Mouse (Mus musculus): Measurements from ENCODE around the gene Pp2d1. TPM values are rescaled to one million over a fixed set of nuclear protein-coding genes. Genes with fewer than 3 reads are reported as not detected.

Gene Pp2d1
- polyA plus RNA-seq, 1 experiment from 2014 or later: 0.18 TPM

DNA sequence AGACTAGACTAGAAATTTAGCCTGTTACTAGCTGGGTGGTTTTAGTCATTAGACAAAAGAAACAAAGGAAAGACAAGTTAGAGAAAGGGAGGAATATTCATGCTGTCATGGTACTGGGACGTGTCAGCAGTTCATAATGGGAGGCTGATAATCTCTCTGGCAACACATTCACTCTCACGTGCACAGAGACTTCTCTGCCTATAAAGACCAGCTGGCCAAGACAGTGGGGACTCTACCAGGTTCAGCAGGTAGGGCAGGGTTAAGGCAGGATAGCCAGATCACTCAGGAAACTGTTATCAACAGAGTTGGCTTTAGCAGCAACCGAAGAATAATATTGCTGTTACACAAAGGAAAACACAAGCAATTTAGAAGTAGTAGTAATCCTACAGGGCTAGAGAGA is 18.2 kb upstream of the Pp2d1 start:
- no peak overlapping the region for H3K27ac ChIP-seq
- no peaks in the 10 kb centered on the region for H3K9me3 ChIP-seq
- no peak overlapping the region for H3K4me3 ChIP-seq
- no peak for DNase-seq (ENCODE audit: low spot score)
- no peaks in the 10 kb centered on the region for H3K36me3 ChIP-seq
- no peaks in the 10 kb centered on the region for H3K27me3 ChIP-seq (ENCODE audit: insufficient read depth, poor library complexity, severe bottlenecking)
- 56% methylated on average over 3 of the region's 3 CpGs for WGBS
- no peaks in the 10 kb centered on the region for H3K4me1 ChIP-seq (replicated peaks)

DNA sequence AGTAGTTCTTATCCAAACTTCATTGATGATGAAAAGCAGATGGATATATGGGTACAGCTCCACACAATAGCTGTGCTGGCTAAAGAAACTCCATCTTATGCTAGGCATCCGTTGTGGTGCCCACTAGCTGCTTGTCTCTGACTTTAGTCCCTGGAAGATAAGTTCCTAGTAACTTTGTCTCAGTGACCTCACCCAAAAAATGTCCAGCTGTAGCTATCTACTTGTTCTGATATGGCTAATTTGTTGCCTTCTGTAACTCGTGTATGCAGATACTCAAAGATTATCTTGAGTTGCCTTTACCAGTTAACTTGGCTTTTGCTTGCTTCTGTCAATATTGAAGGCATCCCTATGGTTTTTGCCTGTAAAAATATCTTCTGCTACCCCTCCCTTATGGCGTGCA is 15.6 kb upstream of the Pp2d1 start:
- WGBS: 84% methylated on average over 3 of the region's 3 CpGs
- Histone ChIP-seq H3K36me3 (no peaks in the 10 kb centered on the region), H3K9me3 (peaks cover 4% of the 10 kb centered on the region; the same call in 1 of the 2 replicates), H3K4me3 (no peak overlapping the region), H3K4me1 (replicated peaks) (peaks cover 11% of the 10 kb centered on the region), H3K27me3 (ENCODE audit: insufficient read depth, poor library complexity, severe bottlenecking) (no peaks in the 10 kb centered on the region), H3K27ac (no peak overlapping the region)
- DNase-seq (ENCODE audit: low spot score): no peak

DNA sequence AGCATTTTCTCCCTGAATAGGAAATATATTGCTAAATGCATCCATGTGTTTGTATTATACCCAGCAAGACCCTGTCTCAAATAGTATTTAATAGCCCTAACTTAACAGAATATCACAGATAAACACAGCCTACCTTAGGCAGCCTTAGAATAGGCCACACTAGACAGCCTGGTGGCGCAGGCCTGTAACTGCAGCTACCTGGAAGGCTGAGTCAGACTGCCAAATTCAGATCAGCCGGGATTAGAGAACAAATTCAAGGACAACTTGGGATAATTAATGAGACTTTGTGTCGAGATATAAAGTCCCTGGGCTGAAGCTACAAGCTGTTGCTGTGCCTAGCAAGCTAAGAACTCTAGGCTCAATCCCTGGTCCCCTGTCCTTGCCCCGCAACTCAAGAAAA is 14.8 kb upstream of the Pp2d1 start:
- no peak for DNase-seq (ENCODE audit: low spot score)

DNA sequence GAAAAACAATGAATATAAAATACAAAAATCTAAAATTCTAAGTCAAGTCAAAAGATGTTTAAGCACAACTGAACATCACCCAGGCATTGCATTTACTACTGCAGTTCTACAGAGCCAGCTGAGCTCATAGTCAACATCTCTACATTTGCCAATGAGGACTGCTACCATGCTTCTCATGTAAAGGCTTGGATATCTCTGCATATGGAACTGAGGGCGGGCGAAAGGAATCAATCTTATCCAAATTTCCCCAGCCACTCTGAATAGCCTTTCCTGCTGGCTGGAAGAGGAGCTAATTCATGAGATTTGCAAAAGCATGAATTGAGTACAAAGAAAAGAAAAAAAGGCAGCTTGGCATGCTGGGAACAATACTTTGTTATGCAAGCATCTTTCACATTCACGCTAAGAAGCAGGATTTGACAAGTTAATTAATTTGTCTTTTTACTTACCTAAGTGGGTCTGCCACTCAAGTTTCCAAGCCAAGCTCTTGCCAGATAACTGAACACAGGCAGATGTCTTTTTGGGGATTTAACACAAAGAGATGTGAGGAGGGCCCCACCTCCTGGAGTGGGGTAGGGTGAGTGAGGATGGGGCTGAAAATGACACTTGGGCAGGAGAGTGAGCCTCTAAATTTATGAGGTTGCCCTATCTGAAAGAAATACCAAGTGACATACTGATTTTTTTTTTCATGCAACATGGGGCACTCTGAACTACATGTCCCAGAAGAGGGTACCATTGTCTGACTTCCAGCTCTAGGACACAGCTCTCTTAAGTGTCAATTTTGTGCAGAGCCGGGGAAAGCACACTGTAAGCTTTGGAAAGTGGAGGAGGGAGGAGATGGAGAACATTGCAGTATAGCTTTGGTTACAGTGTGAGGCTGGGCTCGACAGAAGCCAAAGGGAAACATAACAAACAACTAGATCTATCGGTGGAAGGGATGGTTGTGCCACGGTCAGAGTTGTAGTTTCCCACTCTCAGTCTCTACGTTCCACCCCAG is 12.4 kb upstream of the Pp2d1 start:
- Histone ChIP-seq H3K9me3 (peaks cover 6% of the 10 kb centered on the region; the same call in 1 of the 2 replicates), H3K36me3 (no peaks in the 10 kb centered on the region)

More for the DNA sequence above, 14.8 kb upstream of the Pp2d1 start:
- H3K27me3 ChIP-seq (ENCODE audit: insufficient read depth, poor library complexity, severe bottlenecking): no peaks in the 10 kb centered on the region
- H3K4me1 ChIP-seq (replicated peaks): peaks cover 11% of the 10 kb centered on the region
- H3K27ac ChIP-seq: no peak overlapping the region
- 78% methylated on average over 4 of the region's 4 CpGs for WGBS
- H3K36me3 ChIP-seq: no peaks in the 10 kb centered on the region
- H3K9me3 ChIP-seq: peaks cover 6% of the 10 kb centered on the region; the same call in 1 of the 2 replicates
- no peak overlapping the region for H3K4me3 ChIP-seq

DNA sequence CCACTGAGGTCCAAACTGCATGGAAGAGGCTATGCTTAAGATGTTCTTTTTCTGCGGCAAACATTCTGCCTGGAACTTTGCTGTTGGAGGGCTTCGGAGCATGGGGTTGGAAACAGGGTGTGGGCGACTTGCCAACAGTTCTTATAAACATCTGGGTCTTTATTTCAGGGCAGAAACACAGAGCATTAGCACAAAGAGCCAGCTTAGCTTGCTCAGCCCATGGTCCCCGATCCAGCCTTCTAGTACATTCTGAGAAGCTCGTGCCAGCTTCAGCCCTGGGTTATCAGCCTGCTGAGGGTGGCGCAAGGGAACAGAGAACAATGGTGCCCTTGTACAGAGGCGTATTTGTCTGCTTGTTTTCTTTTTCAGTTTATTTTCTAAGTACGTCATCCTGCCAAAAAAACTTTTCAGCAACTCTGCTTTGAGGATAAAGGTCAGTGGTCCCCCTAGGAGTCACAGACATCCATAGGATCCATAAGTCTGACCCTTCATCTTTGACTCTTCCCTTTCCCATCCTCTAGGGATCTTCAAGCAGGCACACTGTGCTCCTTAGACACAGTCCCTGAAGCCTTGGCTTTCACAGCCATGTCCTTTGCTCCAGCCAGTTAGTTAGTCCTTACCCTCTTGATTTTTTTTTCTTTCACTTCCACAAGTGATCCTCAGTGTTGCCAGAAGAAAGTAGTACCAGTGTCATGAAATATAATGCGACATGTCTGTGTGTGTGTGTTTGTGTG is 4.5 kb upstream of the Pp2d1 start:
- DNase-seq (ENCODE audit: low spot score): no peak
- 80% methylated on average over 9 of the region's 9 CpGs for WGBS

More for the DNA sequence above, 12.4 kb upstream of the Pp2d1 start:
- peaks cover 11% of the 10 kb centered on the region for H3K4me1 ChIP-seq (replicated peaks)
- H3K4me3 ChIP-seq: no peak overlapping the region
- DNase-seq (ENCODE audit: low spot score): no peak
- no peaks in the 10 kb centered on the region for H3K27me3 ChIP-seq (ENCODE audit: insufficient read depth, poor library complexity, severe bottlenecking)
- WGBS: 59% methylated on average over 8 of the region's 8 CpGs
- no peak overlapping the region; the same call in 1 of the 2 replicates for H3K27ac ChIP-seq

DNA sequence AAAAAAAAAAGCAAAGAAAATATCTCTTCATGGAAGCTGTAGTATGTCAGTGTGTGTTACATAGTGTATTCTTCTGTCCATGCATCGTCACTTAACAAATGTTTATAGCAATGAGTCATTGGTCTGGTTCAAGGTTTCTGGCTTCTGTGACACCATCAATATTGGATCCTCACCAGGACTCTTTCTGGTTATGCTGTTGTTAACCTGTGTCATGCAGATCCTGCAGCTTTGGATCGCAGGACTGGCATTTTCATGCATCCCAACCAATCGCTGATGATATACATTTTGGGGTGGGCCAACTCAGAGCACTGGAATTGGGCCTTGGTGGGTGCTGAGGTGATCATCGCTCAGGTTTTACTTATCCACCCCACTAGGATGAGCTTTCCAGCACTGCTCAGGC is 3.3 kb upstream of the Pp2d1 start:
- H3K27ac ChIP-seq: no peak overlapping the region
- H3K4me3 ChIP-seq: no peak overlapping the region
- no peaks in the 10 kb centered on the region for H3K36me3 ChIP-seq
- H3K4me1 ChIP-seq (replicated peaks): no peaks in the 10 kb centered on the region
- no peaks in the 10 kb centered on the region for H3K9me3 ChIP-seq
- no peak for DNase-seq (ENCODE audit: low spot score)
- H3K27me3 ChIP-seq (ENCODE audit: insufficient read depth, poor library complexity, severe bottlenecking): no peaks in the 10 kb centered on the region
- WGBS: 92% methylated on average over 4 of the region's 4 CpGs

More for the DNA sequence above, 4.5 kb upstream of the Pp2d1 start:
- no peaks in the 10 kb centered on the region for H3K27me3 ChIP-seq (ENCODE audit: insufficient read depth, poor library complexity, severe bottlenecking)
- H3K4me1 ChIP-seq (replicated peaks): no peaks in the 10 kb centered on the region
- no peak overlapping the region for H3K27ac ChIP-seq
- H3K9me3 ChIP-seq: no peaks in the 10 kb centered on the region
- no peak overlapping the region for H3K4me3 ChIP-seq
- no peaks in the 10 kb centered on the region for H3K36me3 ChIP-seq

DNA sequence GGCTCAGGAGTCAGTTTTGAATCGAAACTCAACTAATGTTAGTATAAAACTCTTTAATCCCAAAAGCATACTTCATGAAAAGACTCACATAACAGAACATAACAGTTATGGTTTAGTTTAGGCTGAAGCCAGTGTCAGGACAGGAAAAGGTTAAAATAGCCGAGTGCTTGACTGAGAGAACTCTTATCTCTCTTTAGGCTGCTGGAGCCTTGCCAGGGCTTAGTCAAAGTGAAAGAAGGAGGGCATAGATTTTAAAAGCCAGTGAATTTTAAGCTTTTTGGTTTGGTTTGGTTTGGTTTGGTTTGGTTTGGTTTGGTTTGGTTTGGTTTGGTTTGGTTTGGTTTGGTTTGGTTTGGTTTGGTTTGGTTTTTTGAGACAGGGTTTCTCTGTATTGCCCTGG is 6.8 kb downstream of the Pp2d1 start:
- Histone ChIP-seq H3K36me3 (no peaks in the 10 kb centered on the region), H3K27ac (no peak overlapping the region), H3K9me3 (no peaks in the 10 kb centered on the region), H3K4me1 (replicated peaks) (no peaks in the 10 kb centered on the region), H3K4me3 (no peak overlapping the region), H3K27me3 (ENCODE audit: insufficient read depth, poor library complexity, severe bottlenecking) (no peaks in the 10 kb centered on the region)
- no peak for DNase-seq (ENCODE audit: low spot score)
- 86% methylated on average over 2 of the region's 2 CpGs for WGBS

DNA sequence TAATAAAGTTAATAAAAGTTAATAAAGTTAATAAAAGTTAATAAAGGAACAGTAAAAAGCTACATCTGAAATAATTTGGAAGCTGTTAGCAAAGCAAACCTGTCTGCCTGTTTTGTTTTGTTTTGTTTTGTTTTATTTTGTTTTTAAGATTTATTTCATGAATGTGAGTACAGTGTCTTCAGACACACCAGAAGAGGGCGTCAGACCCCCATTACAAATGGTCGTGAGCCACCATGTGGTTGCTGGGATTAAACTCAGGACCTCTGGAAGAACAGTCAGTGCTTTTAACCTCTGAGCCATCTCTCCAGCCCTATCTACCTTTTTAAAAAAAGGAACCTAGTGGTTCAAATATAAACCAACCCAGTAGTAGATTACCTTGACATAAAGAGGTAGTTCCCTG is 8.1 kb downstream of the Pp2d1 start:
- Histone ChIP-seq H3K36me3 (no peaks in the 10 kb centered on the region), H3K27me3 (ENCODE audit: insufficient read depth, poor library complexity, severe bottlenecking) (no peaks in the 10 kb centered on the region), H3K9me3 (no peaks in the 10 kb centered on the region), H3K27ac (no peak overlapping the region), H3K4me3 (no peak overlapping the region), H3K4me1 (replicated peaks) (no peaks in the 10 kb centered on the region)
- no peak for DNase-seq (ENCODE audit: low spot score)
- 55% methylated on average over 2 of the region's 2 CpGs for WGBS

DNA sequence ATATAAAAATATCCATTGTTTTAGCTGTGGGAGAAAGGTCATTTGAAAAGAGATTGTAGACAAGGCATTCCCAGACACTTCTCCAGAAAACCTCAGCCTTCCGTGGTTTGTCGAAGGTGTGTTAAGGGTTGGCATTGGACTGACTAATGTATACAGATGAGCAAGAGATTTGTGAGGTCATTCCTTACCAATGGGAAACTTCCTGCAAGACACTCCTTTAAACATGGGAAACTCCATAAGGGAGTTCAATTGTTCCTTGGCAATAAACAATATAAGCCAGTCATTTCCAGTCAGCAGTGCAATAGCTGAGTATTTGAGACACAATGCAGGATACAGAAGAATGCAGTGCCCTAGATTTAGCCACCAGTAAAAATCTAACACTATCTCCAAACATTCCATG is 11.2 kb downstream of the Pp2d1 start:
- Histone ChIP-seq H3K27ac (no peak overlapping the region), H3K36me3 (no peaks in the 10 kb centered on the region), H3K4me3 (no peak overlapping the region), H3K9me3 (no peaks in the 10 kb centered on the region), H3K4me1 (replicated peaks) (no peaks in the 10 kb centered on the region), H3K27me3 (ENCODE audit: insufficient read depth, poor library complexity, severe bottlenecking) (no peaks in the 10 kb centered on the region)
- WGBS: 88% methylated on average over 2 of the region's 2 CpGs
- no peak for DNase-seq (ENCODE audit: low spot score)

DNA sequence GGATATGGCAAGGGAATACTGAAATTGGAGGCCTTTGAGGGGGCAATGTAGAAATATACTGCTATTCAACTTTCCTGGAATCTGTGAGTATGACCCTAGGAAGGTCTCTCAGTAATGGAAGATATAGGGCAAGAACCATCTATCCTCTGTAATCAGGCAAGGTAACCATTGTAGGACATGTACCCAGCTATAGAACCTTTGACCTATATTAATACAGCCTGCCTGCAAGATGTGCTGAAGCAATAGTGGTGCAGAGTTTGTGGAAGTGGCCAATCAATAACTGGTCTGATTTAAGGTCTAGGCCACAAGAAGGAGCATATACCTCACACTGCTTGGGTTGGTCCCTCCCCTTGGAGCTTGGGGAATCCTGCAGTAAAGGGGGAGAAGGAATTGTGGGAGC is 18.7 kb downstream of the Pp2d1 start:
- Histone ChIP-seq H3K27me3 (ENCODE audit: insufficient read depth, poor library complexity, severe bottlenecking) (no peaks in the 10 kb centered on the region), H3K4me3 (no peak overlapping the region), H3K9me3 (no peaks in the 10 kb centered on the region), H3K27ac (no peak overlapping the region), H3K36me3 (peaks cover 5% of the 10 kb centered on the region), H3K4me1 (replicated peaks) (no peaks in the 10 kb centered on the region)
- no peak for DNase-seq (ENCODE audit: low spot score)

DNA sequence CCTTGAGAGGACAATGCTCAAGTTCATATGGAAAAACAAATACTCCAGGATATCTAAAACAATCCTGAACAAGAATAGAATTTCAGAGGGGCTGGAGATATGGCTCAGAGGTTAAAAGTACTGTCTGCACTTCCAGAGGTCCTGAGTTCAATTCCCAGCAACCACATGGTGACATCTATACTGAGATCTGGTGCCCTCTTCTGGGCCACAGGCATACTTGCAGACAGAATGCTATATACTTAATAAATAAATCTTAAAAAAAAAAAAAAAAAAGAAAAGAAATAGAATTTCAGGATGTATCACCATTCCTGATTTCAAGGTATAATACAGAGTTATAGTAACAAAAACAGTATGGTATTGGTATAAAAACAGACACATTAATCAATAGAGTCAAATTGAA is 19.9 kb downstream of the Pp2d1 start:
- Histone ChIP-seq H3K36me3 (peaks cover 14% of the 10 kb centered on the region), H3K4me1 (replicated peaks) (no peaks in the 10 kb centered on the region), H3K4me3 (no peak overlapping the region), H3K27me3 (ENCODE audit: insufficient read depth, poor library complexity, severe bottlenecking) (no peaks in the 10 kb centered on the region), H3K27ac (no peak overlapping the region), H3K9me3 (no peaks in the 10 kb centered on the region)
- DNase-seq (ENCODE audit: low spot score): no peak

DNA sequence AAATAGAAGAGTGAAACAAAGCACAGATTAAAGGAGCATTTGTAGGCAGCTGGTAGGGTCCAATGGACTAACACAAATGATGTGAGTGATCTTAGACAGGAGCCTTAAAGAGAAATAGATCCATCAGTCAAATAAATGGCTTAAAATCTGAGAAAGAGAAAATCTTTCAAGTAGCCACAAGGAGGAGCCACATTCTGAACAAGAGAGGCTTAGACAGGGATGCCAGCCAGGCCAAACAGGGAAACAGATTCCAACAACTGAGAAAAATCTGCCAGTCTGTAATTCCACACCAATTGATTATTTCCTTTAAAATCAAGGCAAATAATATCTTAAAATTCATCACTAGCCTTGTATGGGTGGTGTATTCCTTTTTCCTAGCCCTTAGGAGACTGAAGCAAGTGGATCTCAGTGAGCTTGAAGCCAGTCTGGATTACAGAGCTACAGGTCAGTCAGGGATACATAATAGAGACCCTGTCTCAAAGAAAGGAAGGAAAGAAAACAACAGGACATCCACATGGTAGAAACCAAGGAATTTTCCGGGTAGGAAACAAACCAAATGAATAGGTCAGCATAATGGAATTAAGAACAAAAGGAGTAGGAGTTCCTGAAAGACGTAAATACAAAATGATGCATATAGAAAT is 26.8 kb downstream of the Pp2d1 start:
- WGBS: 79% methylated on average over 2 of the region's 2 CpGs

DNA sequence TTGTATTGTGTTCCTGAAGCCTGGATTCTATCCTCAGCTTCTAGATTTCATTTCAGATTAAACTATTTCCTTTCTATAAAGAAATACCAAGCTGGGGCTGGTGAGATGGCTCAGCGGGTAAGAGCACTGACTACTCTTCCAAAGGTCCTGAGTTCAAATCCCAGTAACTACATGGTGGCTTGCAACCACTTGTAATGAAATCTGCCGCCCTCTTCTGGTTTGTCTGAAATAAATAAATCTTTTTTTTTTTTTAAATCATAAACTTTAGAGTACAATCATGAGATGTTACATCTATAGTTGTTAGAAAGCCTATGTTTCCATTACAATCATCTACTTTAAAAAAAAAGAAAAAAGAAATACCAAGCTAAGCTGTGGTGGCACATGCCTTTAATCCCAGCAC is 36.3 kb downstream of the Pp2d1 start:
- DNase-seq (ENCODE audit: low spot score): no peak
- peaks cover 87% of the 10 kb centered on the region for H3K36me3 ChIP-seq
- no peaks in the 10 kb centered on the region for H3K4me1 ChIP-seq (replicated peaks)
- no peak overlapping the region for H3K4me3 ChIP-seq
- no peaks in the 10 kb centered on the region for H3K9me3 ChIP-seq
- H3K27me3 ChIP-seq (ENCODE audit: insufficient read depth, poor library complexity, severe bottlenecking): no peaks in the 10 kb centered on the region
- no peak overlapping the region for H3K27ac ChIP-seq
- WGBS: 94% methylated on average over 2 of the region's 2 CpGs

More for the DNA sequence above, 26.8 kb downstream of the Pp2d1 start:
- H3K4me1 ChIP-seq (replicated peaks): no peaks in the 10 kb centered on the region
- peaks cover 14% of the 10 kb centered on the region for H3K36me3 ChIP-seq
- H3K27me3 ChIP-seq (ENCODE audit: insufficient read depth, poor library complexity, severe bottlenecking): no peaks in the 10 kb centered on the region
- H3K27ac ChIP-seq: no peak overlapping the region
- no peak overlapping the region for H3K4me3 ChIP-seq
- DNase-seq (ENCODE audit: low spot score): no peak
- no peaks in the 10 kb centered on the region for H3K9me3 ChIP-seq
